Mouse (Mus musculus) layer of hippocampus, adult 2 months (tissue): ENCODE results near the gene Kcnj11. TPM values are rescaled to one million over a fixed set of nuclear protein-coding genes. Genes with fewer than 3 reads are reported as not detected.
A peak's percentile ranks its signal among the peaks of the same experiment; 100 is the strongest.

Experiments used
- DNase-seq, 2 experiments: peaks; one replicate each; pipeline ENCODE4 v3.0.0; 2022; ENCODE audit warnings: low spot score in 2 of 2
- H3K27ac ChIP-seq: fragments of 200-600 bp; 2 replicates; pipeline ENCODE4 v1.8.1; 2022
- H3K4me3 ChIP-seq: fragments of 200-600 bp; 2 replicates; pipeline ENCODE4 v1.8.1; 2022; ENCODE audit warnings: mild to moderate bottlenecking
- CTCF ChIP-seq: fragments of 200-600 bp; conservative IDR thresholded peaks from 2 replicates; pipeline ENCODE4 v1.8.1; 2022; ENCODE audit warnings: antibody characterized with exemption, mild to moderate bottlenecking, moderate library complexity
- total RNA-seq, 2 experiments: library from RNA; stranded (reverse); gene quantifications; 2 replicates each; pipeline ENCODE4 v1.2.3; 2021

The Kcnj11 gene
- total RNA-seq, 2 experiments from 2014 or later: 34.2 to 37.4 TPM

- TF ChIP-seq CTCF: no peak
- Histone ChIP-seq H3K4me3 (no peak overlapping the region), H3K27ac (no peak overlapping the region)
- no peak for DNase-seq
Observed at GRCm38 (mm10) chr7:46060688-46061087, 39.9 kb downstream of the Kcnj11 start.

- no peak for TF ChIP-seq CTCF
Observed at GRCm38 (mm10) chr7:46058882-46059281, 41.7 kb downstream of the Kcnj11 start.

GRCm38 (mm10) chr7:46053566-46053965 is 47.0 kb downstream of the Kcnj11 start:
- no peak for TF ChIP-seq CTCF
- Histone ChIP-seq H3K4me3 (no peak overlapping the region), H3K27ac (no peak overlapping the region)
- no peak for DNase-seq

More at GRCm38 (mm10) chr7:46058882-46059281, 41.7 kb downstream of the Kcnj11 start:
- no peak for DNase-seq
- Histone ChIP-seq H3K27ac (no peak overlapping the region), H3K4me3 (no peak overlapping the region)

- TF ChIP-seq CTCF: peak; percentile 62
- H3K4me3 ChIP-seq: no peak overlapping the region
- no peak for DNase-seq
- no peak overlapping the region for H3K27ac ChIP-seq
Observed at GRCm38 (mm10) chr7:46052161-46052821, 48.3 kb downstream of the Kcnj11 start.

- no peak for DNase-seq
- no peak for TF ChIP-seq CTCF
Observed at GRCm38 (mm10) chr7:46049981-46050380, 50.6 kb downstream of the Kcnj11 start.

DNA sequence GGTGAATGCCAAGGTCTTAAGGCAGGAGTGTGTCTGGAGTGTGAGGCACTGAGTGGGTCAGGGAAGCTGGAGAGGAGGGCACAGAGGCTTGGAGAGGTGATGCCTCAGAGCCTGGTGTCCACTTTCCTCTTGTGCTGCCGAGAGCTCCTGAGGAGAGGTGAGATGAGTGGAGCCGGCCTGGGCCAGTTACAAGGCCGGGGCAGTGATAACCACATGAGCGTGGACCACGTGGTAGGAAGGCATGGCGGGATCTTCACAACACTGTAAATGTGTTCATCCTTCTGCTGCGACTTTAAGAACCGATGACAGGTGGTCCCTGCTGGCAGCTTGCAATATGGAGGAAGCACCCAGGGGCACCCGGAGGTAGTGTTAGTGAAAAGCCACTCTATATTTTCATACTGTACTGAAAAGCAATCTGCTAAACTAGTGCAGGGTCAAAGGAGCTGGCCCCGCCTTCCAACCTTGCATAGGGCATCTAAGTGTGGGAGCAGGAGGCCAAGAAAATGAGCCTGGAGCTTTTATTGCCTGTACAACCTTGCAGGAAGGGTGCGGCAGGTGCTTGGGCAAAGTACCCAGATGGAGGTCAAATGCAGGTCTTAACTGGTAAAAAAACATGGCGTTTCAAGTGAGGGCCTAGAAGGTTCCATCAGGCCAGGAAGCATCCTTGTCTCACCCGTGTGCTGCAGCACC is 52.5 kb downstream of the Kcnj11 start:
- TF ChIP-seq CTCF: no peak
- DNase-seq: no peak
- Histone ChIP-seq H3K27ac (no peak overlapping the region), H3K4me3 (no peak overlapping the region)

More at GRCm38 (mm10) chr7:46049981-46050380, 50.6 kb downstream of the Kcnj11 start:
- Histone ChIP-seq H3K4me3 (no peak overlapping the region), H3K27ac (no peak overlapping the region)

- Histone ChIP-seq H3K4me3 (no peak overlapping the region), H3K27ac (no peak overlapping the region)
- no peak for DNase-seq
- no peak for TF ChIP-seq CTCF
Observed at GRCm38 (mm10) chr7:46045882-46046281, 54.7 kb downstream of the Kcnj11 start.

DNA sequence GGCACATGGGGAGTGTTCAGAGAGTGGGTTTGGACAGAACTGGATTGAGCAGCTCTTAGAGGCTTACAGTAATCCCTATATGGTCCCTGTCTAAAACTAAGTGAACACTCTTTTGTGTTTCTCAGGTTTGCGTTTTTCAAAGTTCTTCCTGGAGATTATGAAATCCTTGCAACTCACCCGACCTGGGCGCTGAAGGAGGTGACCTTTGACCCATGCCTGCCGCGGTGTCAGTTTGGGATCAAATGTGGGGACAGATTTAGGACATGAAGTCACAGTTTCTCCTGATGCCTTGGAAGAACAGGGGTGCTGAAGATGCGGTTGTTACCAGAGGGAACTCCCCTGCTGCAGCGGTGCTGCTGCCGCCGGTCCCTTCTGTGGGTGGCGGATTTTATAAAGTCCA is 56.5 kb downstream of the Kcnj11 start:
- H3K27ac ChIP-seq: no peak overlapping the region
- H3K4me3 ChIP-seq: no peak overlapping the region
- DNase-seq: no peak
- TF ChIP-seq CTCF: no peak

Other genes starting within 250 kb of the Kcnj11 start
- 10 to 100 TPM; 78.4 to 81.4 TPM for gene Kdelr1, start 228.0 kb downstream of the Kcnj11 start, total RNA-seq
- gene Grin2d, start 222.4 kb downstream of the Kcnj11 start, total RNA-seq: 10 to 100 TPM in 1 of 2 experiments, 1 to 10 TPM in 1; 10.0 to 11.6 TPM
- gene Syngr4, start 204.1 kb downstream of the Kcnj11 start, total RNA-seq: not detected
- 10 to 100 TPM; 22.1 to 22.8 TPM for gene Tmem143, start 203.8 kb downstream of the Kcnj11 start, total RNA-seq
- 1 to 10 TPM; 1.5 to 2.3 TPM for gene Emp3, start 179.4 kb downstream of the Kcnj11 start, total RNA-seq
- 1 to 10 TPM; 3.5 to 3.8 TPM for gene Ccdc114, start 176.7 kb downstream of the Kcnj11 start, total RNA-seq
- 1 to 10 TPM; 1.7 to 2.9 TPM for gene Abcc6, start 70.5 kb downstream of the Kcnj11 start, total RNA-seq
- 100 to 1,000 TPM; 102 to 103 TPM for gene Nomo1, start 67.1 kb downstream of the Kcnj11 start, total RNA-seq
- 10 to 100 TPM; 52.2 to 63.1 TPM for gene Abcc8, start 79.3 kb upstream of the Kcnj11 start, total RNA-seq
- gene Ush1c, start 137.7 kb upstream of the Kcnj11 start, total RNA-seq: under 1 TPM; 0.23 to 0.54 TPM
- under 1 TPM; 0.20 to 0.25 TPM for gene Otog, start 140.2 kb upstream of the Kcnj11 start, total RNA-seq